Mouse (Mus musculus) embryo, embryonic 11.5 days (tissue): ENCODE results near the gene Fam207a.

Experiments
- DNase-seq: peaks from one replicate; pipeline ENCODE4 v3.0.0-alpha.2; 2012; ENCODE audit warnings: low read depth, low spot score

The Fam207a gene

DNA sequence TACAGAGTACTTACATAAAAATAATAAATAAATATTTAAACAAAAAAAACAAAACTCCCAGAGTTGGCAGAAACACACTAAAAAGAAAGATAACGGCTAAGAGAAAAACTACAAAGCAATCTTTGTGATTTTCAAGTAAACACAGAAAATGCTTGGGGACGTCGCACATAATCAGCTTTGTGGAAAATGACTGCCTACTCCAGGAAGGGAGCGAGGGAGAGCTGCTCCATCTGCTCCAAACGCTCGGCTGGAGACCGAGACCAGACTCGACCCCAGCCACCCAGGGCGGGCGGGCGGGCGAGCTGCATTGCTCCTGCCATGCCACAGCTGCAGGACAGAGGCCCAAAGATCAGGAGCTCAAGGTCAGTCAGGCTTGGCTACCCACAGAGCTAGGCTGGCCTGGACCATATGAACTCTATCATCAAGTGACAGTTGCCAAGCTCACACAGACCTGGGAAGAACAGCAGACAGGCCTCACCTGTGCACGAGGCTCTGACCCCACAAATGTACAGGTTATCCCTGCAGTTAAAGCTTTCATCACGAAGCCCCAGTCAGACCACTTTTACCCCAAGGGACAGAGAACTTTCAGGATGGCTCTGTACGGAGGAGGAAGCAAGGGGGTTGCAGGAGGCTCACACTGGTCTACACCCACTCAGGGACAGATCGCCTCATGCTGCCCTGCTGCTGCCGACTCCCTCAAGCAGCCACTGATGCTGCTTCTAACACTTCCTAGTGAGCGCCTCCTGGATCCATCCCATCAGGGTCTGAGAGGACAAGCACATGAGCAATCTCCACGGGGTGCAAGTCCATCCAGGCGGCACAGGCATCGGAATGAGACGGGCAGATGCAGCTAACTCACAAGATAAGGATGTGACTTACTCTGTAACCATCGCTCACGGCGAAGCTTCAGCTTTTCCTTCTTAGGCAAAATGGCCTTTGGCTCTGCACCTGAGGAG is 12.3 kb downstream of the Fam207a start:
- DNase-seq = no peak

DNA sequence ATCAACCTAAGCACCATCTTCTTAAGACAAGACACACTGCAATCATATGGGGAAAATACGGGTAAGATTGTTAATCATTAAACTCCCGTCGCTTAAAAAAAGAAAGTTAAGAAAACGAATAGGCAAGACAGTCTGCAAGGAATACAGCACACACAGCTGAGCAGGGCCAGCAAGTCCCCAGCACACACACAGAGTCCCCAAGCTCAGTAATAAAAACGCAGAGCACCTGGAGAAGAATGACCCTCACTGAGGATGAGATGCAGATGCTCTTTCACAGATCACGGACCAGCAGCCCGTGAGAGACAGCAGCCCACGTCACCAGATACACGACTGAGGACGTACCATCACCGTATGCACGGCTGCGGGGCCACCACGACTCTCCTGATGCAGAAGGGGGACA is 14.9 kb downstream of the Fam207a start:
- DNase-seq = no peak

DNA sequence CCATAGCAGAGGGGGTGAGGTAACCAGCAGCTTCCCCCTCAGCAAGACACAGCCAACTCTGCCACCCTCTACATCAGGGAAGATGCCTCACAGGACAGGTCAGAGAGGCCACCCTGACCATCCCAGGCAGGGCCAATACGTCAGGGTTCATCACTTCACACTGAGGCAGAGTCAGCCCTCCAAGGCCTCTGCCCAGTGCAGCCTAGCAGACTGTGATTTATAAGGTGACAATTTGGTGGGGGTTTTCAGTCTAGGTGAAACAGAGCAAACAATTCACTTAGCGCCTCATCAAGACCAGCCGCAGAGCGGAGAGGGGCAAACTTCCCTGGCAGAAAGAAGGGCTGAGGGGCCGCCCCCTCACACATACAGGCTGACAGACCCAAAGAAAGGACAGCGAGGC is 17.3 kb downstream of the Fam207a start:
- no peak for DNase-seq

DNA sequence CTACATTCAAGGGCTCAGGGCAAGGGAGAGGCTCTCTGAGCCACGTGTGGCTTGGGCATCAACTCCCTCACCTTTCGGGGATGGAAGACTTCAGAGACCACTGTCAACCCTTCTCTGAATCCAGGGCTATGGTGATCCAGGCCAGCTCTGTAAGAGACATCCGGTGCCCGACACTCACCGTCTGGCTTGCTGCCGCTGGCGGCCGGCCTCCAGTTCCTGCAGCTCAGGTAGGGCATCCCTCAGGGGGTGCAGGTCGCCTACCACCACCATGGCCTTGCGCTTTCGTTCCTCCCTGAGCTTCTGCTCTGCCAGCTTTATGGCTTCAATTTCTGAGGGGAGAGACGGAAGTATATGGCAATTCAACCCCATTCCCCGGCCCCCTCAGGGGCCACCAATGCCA is 18.4 kb downstream of the Fam207a start:
- no peak for DNase-seq

DNA sequence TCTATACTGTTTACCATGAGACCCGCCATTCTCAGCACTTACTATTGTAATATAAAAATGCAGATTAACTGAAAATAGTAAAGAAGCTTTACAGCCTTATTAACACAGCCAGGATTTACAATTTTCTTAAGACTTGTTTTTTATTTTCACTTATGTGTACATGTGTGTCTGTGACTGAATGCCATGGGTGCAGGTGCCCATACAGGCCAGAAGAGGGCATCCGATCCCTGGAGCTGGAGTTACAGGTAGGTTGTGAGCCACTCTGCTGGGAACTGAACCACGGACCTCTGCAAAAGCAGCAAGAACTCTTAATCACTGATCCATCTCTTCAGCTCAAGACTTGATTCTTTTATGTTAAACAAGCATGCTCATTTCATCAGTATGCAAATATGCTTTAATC is 22.7 kb downstream of the Fam207a start:
- DNase-seq = no peak

DNA sequence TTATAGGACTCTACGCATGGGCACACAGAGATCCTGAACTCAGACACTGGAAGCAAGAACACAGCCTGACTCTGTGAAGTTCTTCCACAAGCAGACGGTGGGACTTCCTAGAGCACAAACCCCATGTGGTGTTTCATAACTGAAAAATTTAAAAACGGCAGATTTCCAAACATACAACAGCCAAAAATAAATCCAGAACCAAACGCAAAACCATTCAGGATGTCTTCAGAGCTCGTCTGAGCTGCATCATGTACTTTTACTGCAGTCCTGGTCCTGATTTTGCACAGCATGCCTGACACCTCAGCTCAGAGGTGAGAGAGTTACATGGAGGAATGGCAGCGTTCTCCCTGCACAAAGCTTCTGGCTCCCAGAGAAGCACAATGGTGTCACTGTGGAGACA is 24.0 kb downstream of the Fam207a start:
- no peak for DNase-seq

DNA sequence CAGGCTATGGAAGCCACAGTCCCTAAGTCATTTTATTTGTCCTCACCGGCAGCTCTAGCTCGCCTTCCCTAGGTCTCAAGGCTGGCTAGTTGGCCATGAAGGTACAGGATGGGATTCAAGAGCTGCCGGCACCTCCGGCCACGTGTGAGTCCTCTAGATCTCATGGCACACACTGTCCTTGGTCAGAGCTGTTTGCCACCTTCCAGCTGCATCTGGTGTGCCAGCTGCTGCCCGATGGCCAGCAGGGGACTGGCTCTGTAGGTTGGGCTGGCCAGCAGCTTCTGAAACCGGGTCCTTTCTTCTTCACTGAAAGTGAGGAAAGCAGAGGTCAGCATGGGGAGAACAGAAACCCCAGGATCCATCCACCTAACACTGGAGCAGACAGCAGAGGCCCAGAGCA is 27.4 kb downstream of the Fam207a start:
- no peak for DNase-seq

DNA sequence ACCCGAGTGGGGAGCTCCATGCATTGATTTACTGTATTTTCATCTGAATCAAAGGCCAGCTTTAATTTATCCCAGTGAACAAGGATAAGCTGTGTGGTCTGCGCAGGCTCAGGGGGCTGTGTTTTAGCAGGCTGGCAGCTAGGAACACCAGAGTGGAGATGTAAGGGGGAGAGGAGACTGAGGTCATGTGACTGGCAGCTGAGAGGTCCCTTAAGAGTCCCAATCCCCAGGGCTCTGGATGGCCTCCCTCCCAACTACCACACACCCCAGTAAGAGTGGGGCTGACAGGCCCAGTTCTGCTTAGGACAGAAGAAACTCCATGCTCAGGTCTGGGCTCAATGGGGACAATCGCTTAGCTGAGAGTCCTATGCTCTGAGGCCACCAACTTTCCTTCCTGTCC is 29.8 kb downstream of the Fam207a start:
- no peak for DNase-seq

DNA sequence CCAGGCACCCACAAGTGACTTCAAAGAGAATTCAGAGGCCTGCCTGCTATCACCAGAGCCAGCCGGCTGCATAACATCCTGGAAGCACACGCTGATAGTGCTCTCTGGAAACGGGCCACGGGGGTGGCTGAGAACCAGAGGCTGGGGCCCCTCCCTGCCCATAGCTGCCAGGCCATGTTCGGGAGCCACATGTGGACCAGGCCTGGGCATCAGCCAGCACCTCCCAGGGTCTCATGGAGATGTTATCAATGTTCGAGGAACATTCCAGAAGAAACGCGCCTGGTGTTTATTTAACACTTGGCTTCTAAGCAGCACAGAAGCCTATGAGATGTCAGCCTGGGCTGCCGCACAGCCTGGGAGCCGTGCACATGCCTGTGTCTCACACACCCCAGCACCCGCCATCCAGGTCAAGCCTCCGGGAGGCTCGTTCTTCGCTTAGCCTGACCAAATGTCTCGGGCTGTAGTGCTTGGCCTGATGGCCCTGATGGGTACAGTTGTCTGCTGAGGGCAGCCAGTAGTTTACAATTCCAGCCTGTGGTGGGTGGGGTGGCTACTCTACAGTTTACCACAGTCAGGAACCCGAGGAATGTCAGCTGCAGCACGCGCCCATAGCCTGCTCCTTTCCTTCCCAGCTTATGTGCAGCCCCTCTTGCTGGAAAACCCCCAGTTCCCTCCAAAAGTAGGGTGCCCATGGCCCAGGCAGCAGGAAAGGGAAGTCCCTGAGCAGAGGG is 31.2 kb downstream of the Fam207a start:
- DNase-seq = no peak

DNA sequence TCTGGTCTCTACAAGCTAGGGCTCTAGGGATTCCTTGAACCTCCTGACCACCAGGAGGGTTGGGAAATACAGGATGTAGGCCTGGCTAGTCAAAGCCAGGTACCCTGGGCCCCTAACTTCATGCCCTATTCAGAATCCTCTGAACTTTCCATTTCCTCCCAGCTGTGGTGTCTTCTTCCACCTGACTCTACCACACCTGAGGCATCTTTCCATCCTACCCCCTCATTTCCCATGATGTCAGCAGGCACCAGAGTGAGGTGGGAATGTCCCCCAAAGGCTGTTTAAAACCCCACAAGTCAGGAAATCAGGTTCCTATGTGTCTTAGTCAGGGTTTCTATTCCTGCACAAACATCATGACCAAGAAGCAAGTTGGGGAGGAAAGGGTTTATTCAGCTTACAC is 33.8 kb downstream of the Fam207a start:
- no peak for DNase-seq

DNA sequence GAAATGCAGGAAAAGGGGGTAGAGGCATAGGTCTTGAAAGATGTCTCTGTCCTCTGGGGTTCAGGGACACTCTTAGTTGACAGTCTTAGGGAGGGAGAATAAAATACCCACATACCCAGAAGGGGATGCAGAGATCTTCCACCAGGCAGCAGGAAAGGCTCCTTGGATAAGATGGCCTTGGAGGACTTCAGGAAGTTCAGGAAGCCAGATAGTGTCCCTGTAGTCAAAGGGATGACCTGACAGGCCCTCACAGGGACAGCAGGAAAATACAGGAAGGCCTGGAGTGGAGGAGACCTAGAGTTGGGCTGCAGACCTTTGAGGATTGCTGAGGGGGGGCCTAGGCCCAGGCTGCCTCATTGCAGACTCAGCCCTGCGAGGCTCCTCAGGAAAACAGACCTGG is 35.6 kb downstream of the Fam207a start:
- no peak for DNase-seq

DNA sequence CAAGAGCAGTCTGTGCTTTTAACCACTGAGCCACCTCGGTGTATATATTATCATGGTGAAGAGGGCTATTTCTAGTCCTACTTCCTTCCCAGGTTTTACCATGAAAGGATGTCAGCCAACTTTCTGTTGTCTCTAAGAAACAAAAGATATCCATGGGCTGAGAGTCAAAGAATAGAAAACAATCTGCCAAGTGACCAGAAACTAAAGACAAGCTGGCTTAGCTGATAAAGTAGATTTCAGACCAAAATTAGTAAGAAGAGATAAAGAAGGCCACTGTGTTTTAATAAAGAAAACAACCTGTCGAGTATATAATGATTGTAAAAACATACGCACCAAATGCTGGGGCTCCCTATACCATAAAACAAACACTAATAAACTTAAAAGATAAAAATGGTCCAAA is 38.7 kb downstream of the Fam207a start:
- DNase-seq = no peak

DNA sequence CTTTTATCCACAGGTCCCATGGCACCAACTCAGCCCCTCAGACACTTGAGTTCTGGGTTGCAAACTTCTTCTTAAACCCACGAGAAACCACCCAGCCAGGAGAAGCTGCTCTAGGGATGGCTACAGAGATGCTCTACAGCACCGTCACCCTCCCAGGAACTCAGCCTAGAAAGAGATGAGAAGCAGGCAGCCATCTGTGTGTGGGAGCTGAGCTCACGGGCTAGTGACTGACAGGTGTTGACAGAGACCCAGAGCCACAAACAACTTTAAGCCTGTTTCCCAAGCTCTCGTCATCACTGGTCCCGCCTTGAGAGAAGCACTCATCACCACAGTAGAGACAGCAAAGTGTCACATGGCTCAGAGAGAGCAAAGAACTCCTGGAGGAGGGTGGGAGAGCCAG is 43.4 kb downstream of the Fam207a start:
- DNase-seq = no peak

DNA sequence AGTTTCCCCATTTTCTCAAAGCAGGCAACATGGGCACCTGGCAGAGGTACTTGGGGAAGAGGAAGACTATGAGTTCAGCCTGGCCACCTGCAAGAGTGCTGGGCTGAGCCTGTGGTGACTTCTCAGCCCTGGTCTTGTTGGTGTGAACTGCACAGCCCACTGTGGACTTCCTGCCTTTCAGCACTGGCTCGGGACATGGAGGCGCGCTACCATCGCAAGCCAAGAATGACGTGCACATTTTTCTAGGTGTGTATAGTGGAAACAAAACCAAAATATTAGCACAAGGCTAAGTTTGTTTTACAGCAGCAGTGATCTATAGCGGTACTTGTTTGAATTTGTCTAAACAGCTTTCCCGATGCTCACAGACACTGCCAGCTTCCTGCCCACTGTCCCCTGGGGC is 44.1 kb downstream of the Fam207a start:
- DNase-seq = no peak

DNA sequence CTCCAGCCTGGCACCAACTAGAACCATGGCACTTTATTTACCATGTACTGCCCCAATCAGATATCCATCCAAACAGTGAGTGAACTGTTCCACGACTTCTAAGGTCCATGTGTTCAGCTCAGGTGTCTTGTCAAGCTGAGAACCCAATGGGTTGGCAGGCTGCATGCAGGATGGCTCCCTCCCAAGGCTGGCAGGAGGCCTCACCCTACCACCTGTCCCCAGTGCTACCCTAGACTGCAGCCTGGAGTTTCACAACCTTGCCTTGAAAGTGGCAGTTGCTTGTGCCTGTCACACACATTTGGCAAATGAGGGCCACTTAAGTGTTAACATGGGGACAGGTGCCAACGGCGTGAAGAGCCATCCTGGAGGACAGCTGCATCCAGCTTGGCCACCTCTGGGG is 44.8 kb downstream of the Fam207a start:
- DNase-seq = no peak

DNA sequence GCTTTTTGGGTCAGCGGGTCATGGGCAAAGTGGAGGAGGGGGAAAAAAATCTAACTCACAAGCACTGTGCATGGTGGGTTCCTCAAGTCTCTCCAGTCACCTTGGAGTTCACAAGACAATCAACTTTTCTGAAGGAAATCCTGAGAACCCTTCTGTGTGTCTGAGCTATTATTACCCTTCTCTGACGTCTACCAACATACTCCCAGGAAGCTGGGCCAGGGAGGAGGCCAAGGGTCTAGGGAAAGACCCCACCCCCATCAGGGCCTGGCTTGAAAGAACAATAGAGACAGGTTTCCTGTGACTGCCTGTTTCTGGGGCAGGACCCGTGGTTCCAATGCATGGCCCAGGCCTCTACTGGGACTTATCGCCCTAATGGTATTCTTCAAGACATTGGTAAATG is 46.9 kb downstream of the Fam207a start:
- DNase-seq = no peak

DNA sequence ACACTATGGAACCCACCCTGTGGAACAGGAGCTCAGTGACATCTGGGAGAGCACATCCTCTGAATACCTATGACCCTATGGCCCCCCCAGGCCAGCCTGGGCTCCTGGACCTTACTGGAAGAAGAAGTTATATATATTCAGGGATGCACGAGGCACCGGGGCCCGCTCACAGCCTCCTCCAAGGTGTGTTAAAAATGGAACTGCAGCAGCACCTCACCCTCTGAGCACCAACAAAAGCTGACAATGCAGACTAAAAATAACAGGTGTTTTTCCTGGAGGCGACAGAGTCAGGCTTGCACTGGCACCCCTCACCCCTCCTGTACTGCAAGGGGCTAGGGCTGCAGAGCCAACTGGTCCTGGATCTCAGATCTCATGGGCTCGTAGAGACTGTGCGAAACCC is 48.2 kb downstream of the Fam207a start:
- no peak for DNase-seq

DNA sequence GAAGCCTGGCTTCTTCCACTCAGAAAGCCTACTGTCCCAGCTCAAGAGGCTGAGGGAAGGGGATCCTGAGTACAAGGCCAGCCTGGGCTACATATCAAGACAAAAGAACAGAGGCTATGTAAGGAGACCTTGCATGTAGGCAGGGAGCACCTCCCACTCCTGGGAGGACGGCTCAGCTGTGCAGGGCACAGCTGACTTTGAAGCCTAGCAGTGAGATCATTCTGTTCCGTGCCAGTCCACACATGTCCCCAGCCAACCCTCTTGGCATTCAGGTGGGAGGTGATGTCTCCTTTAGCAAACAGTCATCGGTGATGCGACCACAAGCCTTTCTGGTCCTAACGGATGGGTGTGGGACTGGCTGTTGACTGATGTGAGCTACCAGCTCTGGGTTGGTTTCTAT is 49.7 kb downstream of the Fam207a start:
- DNase-seq = no peak

DNA sequence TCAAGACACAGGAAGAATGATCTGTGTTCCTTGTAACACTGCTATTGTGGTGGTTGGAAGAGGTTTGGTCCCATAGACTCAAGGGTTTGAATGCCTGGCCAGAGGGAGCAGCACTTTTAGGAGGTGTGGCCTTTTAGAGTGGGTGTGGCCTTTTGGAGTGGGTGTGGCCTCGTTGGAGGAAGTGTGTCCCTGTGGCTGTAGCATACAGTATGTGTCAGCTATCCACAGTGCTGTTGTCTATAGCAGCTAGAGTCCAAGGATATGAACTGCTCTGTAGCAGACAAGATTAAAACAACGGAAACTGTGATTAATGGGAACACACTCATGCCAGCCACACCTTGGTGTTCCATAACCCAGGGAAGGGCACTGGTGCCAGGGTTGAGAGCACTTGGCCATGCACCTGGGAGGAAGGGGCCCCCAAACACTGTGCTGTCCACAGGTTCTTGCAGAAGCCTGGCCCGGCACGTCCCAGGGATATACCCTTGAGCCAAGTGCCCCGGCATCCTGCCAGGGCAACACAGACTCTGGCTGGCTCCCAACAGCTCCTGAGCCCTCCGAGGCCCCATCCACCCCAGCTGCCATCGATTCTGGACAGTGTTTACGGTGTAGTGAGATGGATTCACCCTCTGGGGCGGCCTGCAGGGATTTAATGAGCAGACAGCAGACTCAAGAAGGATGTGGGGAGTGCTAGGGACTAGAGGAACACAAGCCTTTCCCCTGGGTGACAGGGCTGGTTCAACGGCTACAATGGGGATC is 51.2 kb downstream of the Fam207a start:
- no peak for DNase-seq

DNA sequence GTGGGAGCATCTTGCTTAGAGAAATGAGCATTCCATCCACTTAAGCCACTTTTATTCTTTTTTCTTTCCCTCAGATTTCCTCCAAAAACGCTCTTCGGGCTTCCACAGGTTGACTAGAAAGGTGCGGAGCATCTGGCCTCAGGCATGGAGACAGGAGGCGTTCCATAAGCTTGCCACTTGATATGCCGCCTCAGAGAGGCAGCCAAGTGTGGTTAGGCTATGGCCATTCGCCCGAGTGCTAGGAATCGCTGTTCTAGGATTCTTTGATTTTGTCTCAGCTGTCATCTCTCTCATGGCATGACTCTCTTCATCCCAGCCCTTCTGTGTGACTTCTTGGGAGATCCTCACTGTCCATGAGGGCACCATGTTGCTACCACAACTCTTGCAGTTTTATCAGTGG is 54.4 kb downstream of the Fam207a start:
- DNase-seq = no peak

DNA sequence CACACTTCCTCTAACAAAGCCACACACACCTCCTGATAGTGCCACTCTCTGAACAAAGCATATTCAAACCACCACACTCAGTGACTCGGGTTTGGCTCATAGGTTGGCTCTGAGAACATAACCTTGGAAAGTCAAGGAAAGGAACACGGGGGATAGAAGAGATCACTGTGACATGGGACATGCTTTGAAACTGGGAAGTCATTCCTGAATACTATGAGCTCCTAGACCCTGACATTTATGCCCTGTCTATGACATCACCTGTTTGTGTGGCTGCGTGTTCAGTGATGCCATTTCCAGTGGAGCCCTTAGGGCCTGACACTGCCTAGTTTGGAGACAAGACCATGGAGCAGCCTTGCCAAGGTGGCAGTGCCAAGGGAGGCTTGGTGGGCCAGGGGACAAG is 57.9 kb downstream of the Fam207a start:
- DNase-seq = no peak

DNA sequence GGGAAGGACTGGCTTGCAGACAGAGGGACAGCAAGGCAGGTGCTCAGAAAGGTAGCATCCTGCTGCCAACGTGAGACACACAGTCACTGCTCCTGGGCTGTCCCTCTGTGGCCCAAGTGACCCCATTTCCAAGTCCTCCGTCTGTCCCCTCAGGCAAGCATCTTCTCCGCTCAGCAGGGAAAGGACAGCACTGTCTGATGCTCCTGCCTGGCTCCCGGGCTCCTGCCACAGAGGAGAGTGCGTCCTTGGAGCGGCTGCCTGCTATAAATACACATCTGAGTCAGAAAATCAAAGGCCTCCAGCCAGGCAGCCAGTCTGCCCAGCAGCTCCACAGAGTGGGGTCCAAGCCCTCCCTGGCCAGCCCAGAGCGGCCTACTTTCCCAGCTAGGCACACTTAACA is 59.1 kb downstream of the Fam207a start:
- no peak for DNase-seq
